Mouse (Mus musculus): ENCODE results near the gene Hpn.
A peak's percentile ranks its signal among the peaks of the same experiment; 100 is the strongest.

The Hpn gene

GRCm38 (mm10) chr7:31081106-31081505 lies 34.0 kb downstream of the Hpn start:
- DNase-seq (ENCODE audit: low spot score): no peak

DNA sequence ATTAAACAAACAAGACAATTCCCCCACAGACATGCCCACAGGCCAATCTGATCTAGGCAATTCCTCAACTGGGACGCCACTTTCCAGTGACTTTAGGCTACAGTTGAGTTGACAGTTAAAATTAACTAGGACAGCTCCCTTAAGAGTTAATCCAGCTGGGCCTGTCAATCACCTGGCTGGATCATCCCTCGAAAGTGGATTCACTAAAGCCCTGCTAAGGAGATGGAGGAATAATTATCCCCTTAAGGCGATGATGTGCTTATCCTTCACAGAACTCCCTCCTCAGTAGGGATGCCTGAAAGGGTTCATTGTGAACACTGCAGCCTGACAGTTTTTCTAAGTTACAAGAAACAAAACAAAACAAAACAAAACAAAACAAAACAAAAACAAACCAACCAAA lies 34.5 kb downstream of the Hpn start:
- DNase-seq (ENCODE audit: low spot score): no peak

- no peak for DNase-seq (ENCODE audit: low spot score)
Observed at GRCm38 (mm10) chr7:31079670-31080069, 35.4 kb downstream of the Hpn start.

GRCm38 (mm10) chr7:31077885-31078445 lies 37.1 kb downstream of the Hpn start:
- peak; percentile 38 for DNase-seq (ENCODE audit: low spot score)

DNA sequence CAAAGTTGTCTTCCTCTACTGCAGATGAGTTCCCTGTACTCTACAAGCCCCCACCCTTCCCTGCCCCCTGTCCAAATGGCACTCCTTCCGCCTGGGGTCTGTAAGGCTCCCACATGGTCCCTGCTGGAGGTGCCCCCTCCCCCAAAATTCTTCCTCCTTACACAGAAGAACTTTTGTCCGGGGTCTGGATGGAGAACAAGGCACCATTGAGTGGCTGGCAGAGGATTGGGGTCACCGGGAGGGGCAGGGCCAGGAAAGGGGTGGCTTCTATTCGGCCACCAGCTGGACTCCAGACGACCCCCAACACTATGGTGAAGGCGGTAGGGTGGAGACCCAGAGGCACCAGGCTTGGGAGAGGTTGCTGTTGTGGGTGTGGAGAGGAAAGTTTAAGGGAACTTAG lies 37.6 kb downstream of the Hpn start:
- no peak for DNase-seq (ENCODE audit: low spot score)

GRCm38 (mm10) chr7:31076492-31076891 lies 38.6 kb downstream of the Hpn start, which contains the start of gene Fxyd3:
Gene Fxyd3, minus strand, starts transcription at chr7:31076704.
- no peak for DNase-seq (ENCODE audit: low spot score)

DNA sequence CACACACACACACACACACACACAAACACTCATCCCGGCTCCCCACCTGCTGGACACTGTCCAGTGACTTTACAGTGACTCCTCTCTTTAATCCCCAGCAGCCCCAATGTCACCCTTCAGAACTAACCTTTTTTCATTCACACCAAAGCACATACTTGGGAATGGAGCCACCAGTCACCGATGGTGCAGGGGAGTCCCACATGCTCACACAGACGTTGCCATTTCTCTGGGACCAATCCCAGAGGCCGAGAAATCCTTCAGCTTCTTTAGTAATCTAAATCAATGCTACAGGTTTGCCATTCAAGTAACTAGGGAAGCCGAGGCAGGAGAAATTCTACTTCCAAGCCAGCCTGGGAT lies 40.4 kb downstream of the Hpn start:
- no peak for DNase-seq (ENCODE audit: low spot score)

DNA sequence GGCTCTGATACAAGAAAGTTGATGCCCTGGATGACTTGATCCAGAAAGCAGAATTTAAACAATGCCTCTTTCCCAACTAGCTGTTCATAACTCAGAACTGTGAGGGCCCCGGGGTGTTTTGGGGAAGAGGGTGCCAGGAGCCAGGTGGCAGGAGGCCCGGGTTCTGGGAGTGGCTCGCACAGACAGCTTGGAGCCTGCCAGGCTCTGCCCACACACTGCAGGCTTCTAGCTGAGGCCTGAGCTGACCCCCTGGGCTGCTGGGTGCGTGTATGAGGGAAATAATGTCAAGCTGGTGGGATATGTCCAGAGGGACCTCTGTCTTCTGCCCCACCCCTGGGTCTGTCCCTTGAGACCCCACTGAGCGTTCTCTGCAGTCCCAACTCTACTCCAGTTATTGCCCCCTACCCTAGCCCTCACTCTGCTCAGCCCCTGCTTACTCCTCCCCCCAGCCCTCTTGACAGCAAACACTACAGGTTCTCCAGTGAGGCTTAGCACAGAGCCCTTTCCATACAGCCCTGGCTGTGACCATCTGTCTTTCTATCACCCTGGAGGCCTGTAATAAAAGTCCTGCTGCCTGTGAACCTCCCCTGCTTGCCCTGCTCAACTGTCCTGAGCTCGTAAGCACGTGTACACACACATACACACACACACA lies 40.9 kb downstream of the Hpn start:
- DNase-seq (ENCODE audit: low spot score): no peak

GRCm38 (mm10) chr7:31073546-31073945 lies 41.5 kb downstream of the Hpn start:
- no peak for DNase-seq (ENCODE audit: low spot score)

GRCm38 (mm10) chr7:31072326-31072725 lies 42.8 kb downstream of the Hpn start:
- no peak for DNase-seq (ENCODE audit: low spot score)

- no peak for DNase-seq (ENCODE audit: low spot score)
Observed at GRCm38 (mm10) chr7:31070324-31070723, 44.8 kb downstream of the Hpn start.

DNA sequence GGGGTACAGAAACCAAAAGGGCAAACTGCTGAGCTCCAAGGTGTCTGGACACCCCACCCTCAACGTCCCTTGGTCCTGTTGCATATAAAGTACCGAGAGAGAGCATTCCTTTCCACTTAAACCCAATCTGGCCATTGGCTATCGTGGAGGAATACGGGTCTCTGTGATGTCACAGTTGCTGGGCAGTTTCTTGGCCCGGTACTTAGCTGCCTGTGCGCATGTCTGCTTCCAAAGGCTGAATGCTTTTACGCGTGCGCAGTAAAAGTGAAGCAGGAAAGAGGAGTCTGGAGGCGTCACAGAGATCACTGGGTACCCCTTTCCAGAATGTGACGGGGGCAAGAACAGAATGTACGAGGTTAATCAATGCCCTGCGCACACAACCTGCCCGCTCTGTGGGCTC lies 45.6 kb downstream of the Hpn start:
- no peak for DNase-seq (ENCODE audit: low spot score)

GRCm38 (mm10) chr7:31067836-31068235 lies 47.3 kb downstream of the Hpn start:
- no peak for DNase-seq (ENCODE audit: low spot score)

- DNase-seq (ENCODE audit: low spot score): no peak
Observed at GRCm38 (mm10) chr7:31063074-31063560, 52.0 kb downstream of the Hpn start.

DNA sequence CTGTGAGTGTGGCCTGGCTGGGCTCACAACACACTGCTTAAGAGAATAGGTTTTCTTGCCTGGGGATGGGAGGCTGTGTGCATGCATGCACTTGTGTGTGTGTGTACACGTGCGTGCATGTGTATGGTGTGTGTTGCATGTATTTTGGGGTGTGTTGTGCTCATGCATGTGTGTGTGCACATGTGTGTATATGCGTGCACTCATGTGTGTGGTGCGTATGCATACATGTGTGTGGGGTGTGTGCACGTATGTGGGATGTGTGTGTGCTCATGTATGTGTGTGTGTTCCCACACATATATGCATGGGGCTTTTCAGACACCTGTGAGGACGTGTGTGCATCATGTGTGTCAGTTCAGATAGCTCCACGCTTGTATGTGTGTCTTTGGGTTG lies 54.5 kb downstream of the Hpn start:
- no peak for DNase-seq (ENCODE audit: low spot score)

- no peak for DNase-seq (ENCODE audit: low spot score)
Observed at GRCm38 (mm10) chr7:31059919-31060620, 55.0 kb downstream of the Hpn start.

- DNase-seq (ENCODE audit: low spot score): peak; percentile 74
Observed at GRCm38 (mm10) chr7:31059108-31059507, 56.0 kb downstream of the Hpn start, which contains the start of gene Lgi4. Gene Lgi4, plus strand, starts transcription at chr7:31059342.

GRCm38 (mm10) chr7:31058211-31058610 lies 56.9 kb downstream of the Hpn start:
- no peak for DNase-seq (ENCODE audit: low spot score)

DNA sequence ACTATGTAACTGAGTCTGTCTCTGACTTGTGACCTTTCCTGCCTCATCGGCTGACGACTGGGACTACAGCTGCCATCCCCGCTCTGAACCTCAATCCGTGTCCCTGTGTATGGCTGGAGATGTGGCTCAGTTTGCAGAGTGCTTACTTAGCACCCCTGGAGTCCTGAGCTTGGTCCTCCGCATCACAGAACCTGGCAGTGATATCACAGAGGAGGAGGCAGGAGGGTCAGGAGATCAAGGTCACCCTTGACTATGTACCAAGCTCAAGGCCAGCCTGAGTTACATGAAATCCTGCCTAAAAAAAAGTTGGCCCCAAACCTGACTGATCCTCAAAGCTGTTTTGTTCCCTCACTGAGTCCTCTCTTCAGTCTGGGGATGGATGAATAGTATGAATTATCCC lies 57.4 kb downstream of the Hpn start:
- DNase-seq (ENCODE audit: low spot score): no peak

GRCm38 (mm10) chr7:31057071-31057470 lies 58.0 kb downstream of the Hpn start, which contains the start of gene Fxyd1:
Gene Fxyd1, minus strand, starts transcription at chr7:31057199.
- DNase-seq (ENCODE audit: low spot score): no peak

DNA sequence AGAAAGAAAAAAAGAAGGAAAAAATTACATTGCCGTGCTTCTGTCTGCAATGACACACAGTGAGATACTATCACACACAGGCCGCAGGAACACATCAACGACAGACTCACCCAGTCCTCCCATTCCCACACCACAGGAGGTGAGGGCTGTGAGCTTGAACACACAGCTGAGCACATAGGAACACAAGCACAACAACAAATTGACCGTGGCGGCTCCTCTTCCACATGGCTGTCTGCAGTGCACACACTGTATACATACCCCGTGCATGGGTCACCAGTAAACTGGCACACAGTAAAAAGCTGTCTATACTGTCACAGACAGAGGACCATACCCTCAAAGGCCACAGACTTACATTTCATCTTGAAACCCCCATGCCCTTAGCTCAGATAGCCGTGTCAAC lies 58.6 kb downstream of the Hpn start:
- no peak for DNase-seq (ENCODE audit: low spot score)

- no peak for DNase-seq (ENCODE audit: low spot score)
Observed at GRCm38 (mm10) chr7:31055883-31056282, 59.2 kb downstream of the Hpn start.

DNA sequence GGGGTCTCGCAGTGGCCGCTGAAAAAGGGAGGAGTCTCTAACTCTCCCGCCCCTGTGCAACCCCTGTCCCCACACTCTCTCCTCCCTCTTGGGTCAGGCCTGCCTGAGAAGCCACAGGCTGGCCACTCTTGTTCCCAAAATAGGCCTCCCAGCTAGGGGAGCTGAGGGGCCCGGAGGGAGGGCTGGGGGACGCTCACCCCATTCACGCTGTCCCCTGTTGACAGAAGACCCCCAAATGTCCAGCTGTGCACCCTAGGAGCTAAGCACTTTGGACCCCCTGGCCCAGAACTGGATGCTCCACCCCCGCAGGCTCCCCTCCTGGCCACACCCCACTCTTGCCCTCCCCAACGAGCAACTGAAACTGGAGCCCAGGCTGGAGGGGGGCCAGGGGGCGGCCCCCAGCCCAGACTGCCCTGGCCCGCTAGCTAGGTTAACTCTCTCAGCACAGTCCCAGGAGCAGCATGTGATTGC lies 59.7 kb downstream of the Hpn start:
- DNase-seq (ENCODE audit: low spot score): no peak

All from T-cell, adult 2 months (primary cell).